Mouse (Mus musculus) cerebellum, adult 11 months (tissue): ENCODE data around the gene Vmn1r43.
"Not testable (repeated sequence)": the region's sequence is repeated elsewhere in the genome, so short reads cannot be mapped to it uniquely, and the experiment has no call there.

Experiments used
- DNase-seq: peaks from one replicate; pipeline ENCODE4 v3.0.0; 2022

Gene Vmn1r43

DNA sequence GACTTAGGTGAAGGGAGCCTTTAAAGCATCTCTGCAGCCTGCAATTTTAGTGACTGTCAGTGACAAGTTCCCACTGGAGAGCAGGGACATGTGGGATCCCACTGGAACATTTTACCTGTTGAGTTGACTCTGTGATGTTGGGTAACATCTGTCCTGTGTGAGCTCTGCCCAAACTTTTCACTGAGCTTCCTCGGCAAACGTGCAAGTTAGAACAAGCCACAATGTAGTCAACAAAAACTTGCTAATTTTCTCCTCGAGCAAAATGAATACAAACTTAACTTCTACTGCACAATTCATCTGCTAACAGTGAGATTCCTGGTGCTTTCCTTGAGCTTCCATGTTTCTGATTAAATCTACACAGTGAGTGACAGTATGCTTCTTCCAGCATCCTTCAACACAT is at the start of gene Vmn1r43, which contains the start of gene Vmn1r42:
Vmn1r43 (minus strand) TSS at position 101 of the 400 bp plus-strand sequence.
Vmn1r42 (minus strand) TSS at position 101 of the 400 bp plus-strand sequence.
- not testable (repeated sequence) for DNase-seq

DNA sequence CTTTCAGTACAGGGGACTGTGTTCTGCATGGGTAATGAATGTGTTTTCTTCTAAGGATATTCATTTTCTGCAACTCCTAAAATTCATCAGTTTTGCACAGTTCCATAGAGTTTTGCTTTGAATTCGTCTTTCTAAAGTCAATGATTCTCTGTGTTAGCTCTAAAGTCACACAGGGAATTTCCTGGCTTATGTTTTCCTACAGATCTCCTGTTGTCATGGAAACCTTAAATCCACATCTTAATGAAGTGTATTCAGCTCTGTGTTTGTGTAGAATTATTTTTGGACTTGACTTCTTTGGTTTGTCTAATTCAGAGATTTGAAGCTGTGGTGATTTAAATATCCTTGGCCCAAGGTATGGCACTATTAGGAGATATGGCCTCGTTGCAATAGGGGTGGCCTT is 7.6 kb upstream of the Vmn1r43 start:
- DNase-seq = no peak

DNA sequence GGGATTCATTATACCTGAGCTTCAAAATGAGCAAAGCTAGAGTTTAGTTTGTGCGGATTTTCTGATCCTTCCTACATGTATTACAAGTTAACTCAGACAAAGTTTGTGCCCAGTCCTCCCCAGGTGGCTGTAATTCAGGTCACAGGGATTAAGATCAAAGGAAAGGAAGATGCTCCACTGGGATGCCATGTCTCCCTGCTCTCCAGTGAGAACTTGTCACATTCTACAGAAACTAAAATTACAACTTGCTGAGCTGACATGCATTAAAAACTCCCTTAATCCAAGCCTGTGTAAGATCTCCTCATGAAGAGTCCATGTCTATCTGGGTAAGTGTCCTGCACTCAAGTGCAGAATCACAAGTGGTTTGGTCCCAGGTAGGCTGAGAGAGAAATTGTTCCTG is 7.1 kb upstream of the Vmn1r43 start, which contains the start of gene Vmn1r44:
Vmn1r44 (plus strand) TSS at position 301 of the 400 bp plus-strand sequence.
- DNase-seq = no peak

DNA sequence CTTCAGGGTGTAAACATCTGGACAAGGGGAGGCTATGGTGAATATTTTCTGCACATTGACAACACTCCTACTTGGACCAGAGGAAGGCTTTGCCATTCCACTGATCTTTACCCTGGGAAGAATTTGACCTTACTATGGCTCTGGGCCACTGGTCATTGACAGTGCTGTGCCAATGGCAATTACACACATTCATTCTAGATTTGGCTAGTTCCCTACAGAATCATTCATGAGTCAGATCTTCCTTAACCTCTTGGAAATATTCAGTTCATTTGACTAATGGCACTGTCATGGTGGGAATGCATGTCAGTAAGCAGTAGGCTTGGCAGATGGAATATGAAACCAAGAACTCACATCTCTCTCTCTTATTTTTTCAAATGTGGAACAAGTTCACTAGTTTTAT is 4.7 kb upstream of the Vmn1r43 start:
- no peak for DNase-seq

DNA sequence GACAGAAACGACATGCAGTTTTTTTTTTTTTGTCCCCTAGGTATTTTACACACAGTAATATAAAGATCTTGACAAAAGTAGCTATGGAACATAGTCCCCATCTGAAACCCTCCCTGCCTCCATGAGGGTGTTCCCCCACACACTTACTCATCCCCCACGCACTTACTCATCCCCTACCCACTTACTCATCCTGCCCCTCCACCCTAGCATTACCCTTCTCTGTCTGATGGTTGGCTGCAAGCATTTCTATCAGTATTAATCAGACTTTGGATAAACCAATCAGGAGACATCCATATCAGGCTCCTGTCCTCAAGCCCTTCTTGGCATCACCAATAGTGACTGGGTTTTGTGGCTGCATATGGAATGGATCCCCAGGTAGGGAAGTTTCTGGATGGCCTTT is 750 bp upstream of the Vmn1r43 start:
- no peak for DNase-seq

- DNase-seq = no peak
Observed at GRCm38 (mm10) chr6:89867976-89868375, 8.2 kb downstream of the Vmn1r43 start.

DNA sequence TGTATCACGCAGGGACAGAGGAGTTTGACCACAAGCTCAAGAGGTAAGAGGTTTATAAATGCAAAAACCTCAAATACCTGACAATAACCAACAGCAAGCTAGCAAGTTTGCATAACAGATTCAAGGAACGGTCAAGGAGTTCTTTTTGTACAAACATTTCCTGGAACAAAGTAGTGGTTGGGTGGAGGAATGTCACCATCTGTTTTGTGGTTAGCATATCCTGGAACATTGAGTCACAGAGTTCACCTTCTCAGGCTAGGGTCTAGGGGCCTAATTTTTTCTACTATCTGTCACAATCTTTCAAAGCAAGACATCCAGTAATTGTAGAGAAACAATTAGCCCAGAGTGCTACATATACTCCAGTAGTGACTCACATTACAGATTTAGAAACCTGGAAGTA is 8.9 kb downstream of the Vmn1r43 start:
- no peak for DNase-seq

- no peak for DNase-seq
Observed at GRCm38 (mm10) chr6:89863792-89864191, 12.4 kb downstream of the Vmn1r43 start.

DNA sequence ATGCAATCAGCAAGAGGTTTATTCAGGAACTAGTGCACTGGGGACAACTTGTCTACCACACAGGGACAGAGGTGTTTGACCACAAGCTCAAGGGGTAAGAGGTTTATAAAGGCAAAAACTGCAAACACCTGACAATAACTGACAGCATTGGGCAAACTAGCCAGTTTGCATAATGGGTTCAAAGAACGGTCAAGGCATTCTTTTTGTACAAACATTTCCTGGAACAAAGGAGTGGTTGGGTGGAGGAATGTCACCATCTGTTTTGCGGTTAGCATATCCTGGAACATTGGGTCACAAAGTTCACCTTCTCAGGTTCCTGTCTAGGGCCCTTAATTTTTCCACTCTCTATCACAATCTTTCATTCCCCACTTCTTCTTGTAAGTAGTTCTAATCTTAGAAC is 16.4 kb downstream of the Vmn1r43 start:
- no peak for DNase-seq

- DNase-seq = no peak
Observed at GRCm38 (mm10) chr6:89857552-89857951, 18.7 kb downstream of the Vmn1r43 start.
